Mouse (Mus musculus) ES-Bruce4 (cell line): ENCODE results near the gene Kcnip1.

Experiments used
- CTCF ChIP-seq: IDR thresholded peaks from one replicate; pipeline ENCODE4 v1.8.1; 2011; ENCODE audit warnings: low read depth, low read length
- EP300 ChIP-seq: IDR thresholded peaks from 2 replicates; pipeline ENCODE4 v1.6.1; 2011; ENCODE audit warnings: low read depth, low read length; ENCODE audit not compliant: insufficient read depth
- POLR2A ChIP-seq: IDR thresholded peaks from one replicate; pipeline ENCODE4 v1.8.1; 2011; ENCODE audit warnings: low read length; ENCODE audit not compliant: insufficient read depth

DNA sequence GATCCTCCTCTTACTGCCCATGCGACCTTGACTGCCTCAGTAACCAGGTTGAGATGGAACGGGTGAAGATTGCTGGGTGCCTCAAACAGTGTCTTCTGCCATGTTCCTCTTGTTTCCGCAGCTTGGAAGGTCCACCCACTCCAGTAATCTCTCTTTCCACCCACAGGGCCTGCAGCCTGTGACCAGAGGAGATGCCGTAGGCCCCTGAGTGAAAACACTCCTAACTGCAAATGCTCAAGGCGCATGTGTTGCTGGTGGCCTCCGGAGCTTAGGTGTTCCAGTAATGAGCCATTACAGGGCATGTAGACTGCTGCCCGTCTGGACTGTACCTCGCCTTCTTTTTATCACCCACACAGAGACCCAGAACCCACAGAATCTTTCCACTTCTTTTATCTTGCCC lies 55.3 kb downstream of the Kcnip1 start:
- TF ChIP-seq POLR2A (no peak), CTCF (no peak), EP300 (no peak)
